Mouse (Mus musculus): ENCODE data around the gene Ube3b. TPM values are rescaled to one million over a fixed set of nuclear protein-coding genes. Genes with fewer than 3 reads are reported as not detected.

The Ube3b gene
- total and polyA plus RNA-seq, 3 experiments, result 11.7 to 29.8 (median 22.1) TPM

DNA sequence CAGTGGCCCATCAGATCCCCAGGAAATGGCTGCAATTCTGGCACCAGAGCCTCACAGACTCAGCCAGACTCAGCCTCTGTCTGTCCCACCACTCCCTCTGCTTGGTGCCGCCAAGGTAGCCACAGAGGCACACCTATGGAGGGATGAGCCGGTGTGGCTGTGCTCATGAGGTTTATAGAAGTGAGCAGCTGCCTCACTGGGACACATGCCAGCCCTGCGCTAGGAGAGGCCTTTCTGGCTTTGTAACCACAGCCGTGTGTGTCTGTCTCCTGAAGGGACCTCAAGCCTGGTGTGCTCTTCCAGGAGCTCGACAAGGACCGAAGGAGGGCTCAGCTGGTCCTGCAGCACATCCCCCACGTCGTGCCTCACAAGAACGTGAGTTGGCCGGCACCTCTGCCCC is 26.9 kb downstream of the Ube3b start:
- H3K36me3 ChIP-seq (replicated peaks in 1 of 2; ENCODE audit: control insufficient read depth in 1 of 2, insufficient read depth in 1 of 2, low read length in 1 of 2), result peaks cover 98 to 100% of the 10 kb centered on the region in 2 experiments
- in situ Hi-C loops (cut with MboI; ENCODE audit: low pct_ligation_motif_present, low pct_unique_long_range_greater_than_20kb, low sequenced_read_pairs), result no loop called here
- no peak overlapping the region for H3K4me2 ChIP-seq (ENCODE audit: insufficient read depth, low read depth, poor library complexity, severe bottlenecking)
- no peaks in the 10 kb centered on the region for H3K9me3 ChIP-seq (replicated peaks; ENCODE audit: low read length)
- no peaks in the 10 kb centered on the region for H3K79me2 ChIP-seq (replicated peaks; ENCODE audit: control insufficient read depth, extremely low read depth, insufficient read depth, poor library complexity, severe bottlenecking)
- no peak for DNase-seq (ENCODE audit: extremely low read depth)
- TF ChIP-seq GABPA (IDR thresholded peaks at IDR 0.05; ENCODE audit: insufficient replicate concordance, low read depth, low read length) (no peak), NRF1 (IDR thresholded peaks at IDR 0.05; ENCODE audit: low read depth, low read length) (no peak), SMC3 (IDR thresholded peaks at IDR 0.05; ENCODE audit: low read depth, low read length) (no peak), MAFK (IDR thresholded peaks at IDR 0.05; ENCODE audit: insufficient replicate concordance, low read length) (no peak), JUN (IDR thresholded peaks at IDR 0.05; ENCODE audit: insufficient read depth, low read depth, low read length) (no peak), MAX (IDR thresholded peaks at IDR 0.05; ENCODE audit: low read length) (no peak), POLR2AphosphoS2 (IDR thresholded peaks at IDR 0.05; ENCODE audit: low read depth, low read length) (no peak), RCOR1 (conservative IDR thresholded peaks at IDR 0.05; ENCODE audit: low read depth, low read length) (no peak), ELF1 (IDR thresholded peaks at IDR 0.05; ENCODE audit: low read depth, low read length) (no peak), SIN3A (IDR thresholded peaks at IDR 0.05; ENCODE audit: low read length) (no peak)
- no peaks in the 10 kb centered on the region for H3K27me3 ChIP-seq (replicated peaks)
- H3K9ac ChIP-seq (ENCODE audit: insufficient read depth, low read depth), result no peak overlapping the region
- no peak overlapping the region for H3K4me3 ChIP-seq (replicated peaks in 1 of 3; ENCODE audit: low read depth in 2 of 3, low read length in 2 of 3, poor library complexity in 1 of 3)
- no peaks in the 10 kb centered on the region for H3K4me1 ChIP-seq (ENCODE audit: control insufficient read depth in 1 of 2, insufficient read depth in 2 of 2)
- dilution Hi-C loops (cut with MboI; ENCODE audit: extremely low pct_ligation_motif_present, extremely low pct_unique_long_range_greater_than_20kb, low sequenced_read_pairs), result no loop called here
- H3K27ac ChIP-seq (ENCODE audit: insufficient read depth, low read depth), result no peak overlapping the region

DNA sequence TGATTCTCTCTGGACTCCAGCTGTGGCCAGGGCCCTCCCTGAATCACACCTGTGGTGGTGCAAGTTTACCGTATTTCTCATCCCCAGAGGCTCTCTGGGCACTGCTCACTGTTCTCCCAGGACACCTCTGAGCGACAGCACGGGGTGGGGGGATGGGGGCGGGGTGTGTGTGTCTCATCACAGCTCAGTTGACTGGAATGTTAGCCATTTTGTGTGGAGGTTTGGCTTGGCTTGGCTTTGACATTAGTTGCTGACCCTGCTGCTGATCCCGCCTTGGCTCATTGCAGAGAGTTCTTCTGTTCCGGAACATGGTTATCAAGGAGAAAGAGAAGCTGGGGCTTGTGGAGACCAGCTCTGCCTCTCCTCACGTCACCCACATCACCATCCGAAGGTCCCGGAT is 27.4 kb downstream of the Ube3b start:
- in situ Hi-C loops (cut with MboI; ENCODE audit: low pct_ligation_motif_present, low pct_unique_long_range_greater_than_20kb, low sequenced_read_pairs) (no loop called here), dilution Hi-C loops (cut with MboI; ENCODE audit: extremely low pct_ligation_motif_present, extremely low pct_unique_long_range_greater_than_20kb, low sequenced_read_pairs) (no loop called here)
- peaks cover 98 to 100% of the 10 kb centered on the region in 2 experiments for H3K36me3 ChIP-seq (replicated peaks in 1 of 2; ENCODE audit: control insufficient read depth in 1 of 2, insufficient read depth in 1 of 2, low read length in 1 of 2)
- H3K4me1 ChIP-seq (ENCODE audit: control insufficient read depth in 1 of 2, insufficient read depth in 2 of 2), result no peaks in the 10 kb centered on the region
- H3K27ac ChIP-seq (ENCODE audit: insufficient read depth, low read depth), result no peak overlapping the region
- no peak for TF ChIP-seq MYC (IDR thresholded peaks at IDR 0.05; ENCODE audit: low read depth, low read length)
- no peak overlapping the region for H3K4me3 ChIP-seq (replicated peaks in 1 of 3; ENCODE audit: low read depth in 2 of 3, low read length in 2 of 3, poor library complexity in 1 of 3)
- H3K4me2 ChIP-seq (ENCODE audit: insufficient read depth, low read depth, poor library complexity, severe bottlenecking), result no peak overlapping the region
- no peak overlapping the region for H3K9ac ChIP-seq (ENCODE audit: insufficient read depth, low read depth)
- no peak for DNase-seq (ENCODE audit: extremely low read depth)
- H3K9me3 ChIP-seq (replicated peaks; ENCODE audit: low read length), result no peaks in the 10 kb centered on the region
- H3K27me3 ChIP-seq (replicated peaks), result no peaks in the 10 kb centered on the region
- H3K79me2 ChIP-seq (replicated peaks; ENCODE audit: control insufficient read depth, extremely low read depth, insufficient read depth, poor library complexity, severe bottlenecking), result no peaks in the 10 kb centered on the region

DNA sequence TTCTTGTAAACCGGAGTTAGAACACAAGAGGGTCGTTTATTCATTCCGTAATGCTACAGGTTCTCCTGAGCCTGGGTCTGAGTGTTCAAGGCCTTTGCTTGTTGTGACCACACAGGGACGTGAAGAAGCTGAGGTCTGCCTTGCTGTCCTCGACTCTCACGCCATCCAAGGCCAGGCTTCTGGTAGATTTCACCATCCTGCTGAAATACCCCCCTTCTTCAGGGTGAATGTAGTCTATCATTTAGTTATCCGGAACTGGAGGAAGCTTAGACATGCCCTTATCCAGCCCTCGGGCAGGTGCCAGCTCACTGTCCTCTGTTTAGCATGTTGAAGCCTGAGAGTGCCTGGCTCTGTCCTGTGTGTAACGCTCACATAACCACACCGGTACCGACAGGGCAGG is 28.4 kb downstream of the Ube3b start:
- dilution Hi-C loops (cut with MboI; ENCODE audit: extremely low pct_ligation_motif_present, extremely low pct_unique_long_range_greater_than_20kb, low sequenced_read_pairs), result no loop called here
- H3K27me3 ChIP-seq (replicated peaks), result no peaks in the 10 kb centered on the region

More for the DNA sequence above, 28.4 kb downstream of the Ube3b start:
- H3K4me3 ChIP-seq (replicated peaks in 1 of 3; ENCODE audit: low read depth in 2 of 3, low read length in 2 of 3, poor library complexity in 1 of 3), result no peak overlapping the region
- H3K27ac ChIP-seq (ENCODE audit: insufficient read depth, low read depth), result no peak overlapping the region
- H3K79me2 ChIP-seq (replicated peaks; ENCODE audit: control insufficient read depth, extremely low read depth, insufficient read depth, poor library complexity, severe bottlenecking), result no peaks in the 10 kb centered on the region
- no peak overlapping the region for H3K4me2 ChIP-seq (ENCODE audit: insufficient read depth, low read depth, poor library complexity, severe bottlenecking)
- in situ Hi-C loops (cut with MboI; ENCODE audit: low pct_ligation_motif_present, low pct_unique_long_range_greater_than_20kb, low sequenced_read_pairs), result no loop called here
- DNase-seq (ENCODE audit: extremely low read depth), result no peak
- TF ChIP-seq USF2 (conservative IDR thresholded peaks at IDR 0.05; ENCODE audit: low read depth, low read length), result no peak
- no peak for TF ChIP-seq CTCF (conservative IDR thresholded peaks at IDR 0.05 in 1 of 2, IDR thresholded peaks at IDR 0.05 in 1 of 2; ENCODE audit: low read depth in 2 of 2, low read length in 2 of 2)
- TF ChIP-seq MYC (IDR thresholded peaks at IDR 0.05; ENCODE audit: low read depth, low read length), result no peak
- no peak for TF ChIP-seq RCOR1 (conservative IDR thresholded peaks at IDR 0.05; ENCODE audit: low read depth, low read length)
- no peak for TF ChIP-seq POLR2AphosphoS2 (IDR thresholded peaks at IDR 0.05; ENCODE audit: low read depth, low read length)
- no peak for TF ChIP-seq KAT2A (IDR thresholded peaks at IDR 0.05; ENCODE audit: insufficient replicate concordance, low read length)
- no peak for TF ChIP-seq USF1 (IDR thresholded peaks at IDR 0.05; ENCODE audit: low read depth, low read length)
- TF ChIP-seq BHLHE40 (IDR thresholded peaks at IDR 0.05; ENCODE audit: low read depth, low read length), result no peak
- H3K9me3 ChIP-seq (replicated peaks; ENCODE audit: low read length), result no peaks in the 10 kb centered on the region
- H3K9ac ChIP-seq (ENCODE audit: insufficient read depth, low read depth), result no peak overlapping the region
- peaks cover 93 to 100% of the 10 kb centered on the region in 2 experiments for H3K36me3 ChIP-seq (replicated peaks in 1 of 2; ENCODE audit: control insufficient read depth in 1 of 2, insufficient read depth in 1 of 2, low read length in 1 of 2)
- H3K4me1 ChIP-seq (ENCODE audit: control insufficient read depth in 1 of 2, insufficient read depth in 2 of 2), result no peaks in the 10 kb centered on the region

All from CH12.LX (cell line).